Mouse (Mus musculus) erythroblast, embryonic 14.5 days (primary cell): ENCODE results near the gene Spo11. TPM values are rescaled to one million over a fixed set of nuclear protein-coding genes. Genes with fewer than 3 reads are reported as not detected.

ENCODE experiments used
- H3K27me3 ChIP-seq: 2 replicates; pipeline ENCODE4 v1.6.1; 2012; ENCODE audit warnings: inconsistent platforms; ENCODE audit not compliant: control insufficient read depth
- H3K36me3 ChIP-seq: 2 replicates; pipeline ENCODE4 v1.6.1; 2012; ENCODE audit warnings: mild to moderate bottlenecking, inconsistent platforms; ENCODE audit not compliant: control insufficient read depth
- H3K4me1 ChIP-seq: 2 replicates; pipeline ENCODE4 v1.6.1; 2012; ENCODE audit warnings: inconsistent platforms; ENCODE audit not compliant: control insufficient read depth
- H3K4me3 ChIP-seq: replicated peaks from 2 replicates; pipeline ENCODE3; 2012; ENCODE audit warnings: moderate library complexity, mild to moderate bottlenecking, inconsistent platforms
- H3K9me3 ChIP-seq: 2 replicates; pipeline ENCODE4 v1.6.1; 2012; ENCODE audit warnings: low read length, inconsistent platforms, mixed read lengths; ENCODE audit not compliant: control insufficient read depth
- GATA1 ChIP-seq: IDR thresholded peaks from 2 replicates; pipeline ENCODE4 v1.6.1; 2012; ENCODE audit warnings: low read length, inconsistent platforms, mixed read lengths
- TAL1 ChIP-seq: IDR thresholded peaks from 3 replicates; pipeline ENCODE4 v1.6.1; 2012; ENCODE audit warnings: low read length, inconsistent platforms, mixed read lengths
- polyA plus RNA-seq: library from polyadenylated mRNA; stranded (reverse); fragments of >175 nt; gene quantifications from 2 replicates; pipeline ENCODE4 v1.2.3, GENCODE M21; 2012

Gene Spo11
- polyA plus RNA-seq, 1 experiment: 0.02 TPM

GRCm38 (mm10) chr2:173028508-173029031 lies 51.1 kb downstream of the Spo11 start:
- TF ChIP-seq TAL1 (no peak), GATA1 (no peak)
- Histone ChIP-seq H3K9me3 (no peaks in the 10 kb centered on the region), H3K4me1 (peaks cover 100% of the 10 kb centered on the region), H3K27me3 (no peaks in the 10 kb centered on the region; the same call in 1 of the 2 replicates), H3K36me3 (peaks cover 100% of the 10 kb centered on the region), H3K4me3 (peak overlapping the region; percentile 68)

GRCm38 (mm10) chr2:173030591-173031338 lies 53.3 kb downstream of the Spo11 start:
- no peak for TF ChIP-seq TAL1
- no peak for TF ChIP-seq GATA1
- Histone ChIP-seq H3K4me1 (peaks cover 100% of the 10 kb centered on the region), H3K36me3 (peaks cover 100% of the 10 kb centered on the region), H3K4me3 (peak overlapping the region; percentile 68), H3K27me3 (no peaks in the 10 kb centered on the region), H3K9me3 (no peaks in the 10 kb centered on the region)

- TF ChIP-seq GATA1: no peak
- no peak for TF ChIP-seq TAL1
- H3K4me3 ChIP-seq: peak overlapping the region; percentile 68
- H3K27me3 ChIP-seq: no peaks in the 10 kb centered on the region
- no peaks in the 10 kb centered on the region for H3K9me3 ChIP-seq
- H3K36me3 ChIP-seq: peaks cover 97% of the 10 kb centered on the region
- H3K4me1 ChIP-seq: peaks cover 100% of the 10 kb centered on the region
These were observed 56.0 kb downstream of the Spo11 start for GRCm38 (mm10) chr2:173033531-173033930.

GRCm38 (mm10) chr2:173034998-173035397 lies 57.5 kb downstream of the Spo11 start:
- H3K9me3 ChIP-seq: no peaks in the 10 kb centered on the region
- TF ChIP-seq GATA1: peak; percentile 99
- peak; percentile 96 for TF ChIP-seq TAL1
- H3K4me3 ChIP-seq: peak overlapping the region; percentile 68
- peaks cover 97% of the 10 kb centered on the region for H3K36me3 ChIP-seq
- H3K4me1 ChIP-seq: peaks cover 100% of the 10 kb centered on the region
- H3K27me3 ChIP-seq: no peaks in the 10 kb centered on the region

GRCm38 (mm10) chr2:173035653-173036052 lies 58.2 kb downstream of the Spo11 start:
- TF ChIP-seq GATA1 (peak; percentile 16; the same call in 1 of the 2 replicates), TAL1 (no peak)
- H3K4me1 ChIP-seq: peaks cover 100% of the 10 kb centered on the region
- H3K9me3 ChIP-seq: no peaks in the 10 kb centered on the region
- no peaks in the 10 kb centered on the region for H3K27me3 ChIP-seq
- peaks cover 97% of the 10 kb centered on the region for H3K36me3 ChIP-seq
- peak overlapping the region; percentile 68 for H3K4me3 ChIP-seq

GRCm38 (mm10) chr2:173036055-173036454 lies 58.6 kb downstream of the Spo11 start:
- TF ChIP-seq GATA1: no peak
- TF ChIP-seq TAL1: no peak
- Histone ChIP-seq H3K36me3 (peaks cover 97% of the 10 kb centered on the region), H3K9me3 (no peaks in the 10 kb centered on the region), H3K4me3 (peak overlapping the region; percentile 68), H3K4me1 (peaks cover 100% of the 10 kb centered on the region), H3K27me3 (no peaks in the 10 kb centered on the region)

GRCm38 (mm10) chr2:173036611-173037010 lies 59.1 kb downstream of the Spo11 start:
- Histone ChIP-seq H3K36me3 (peaks cover 97% of the 10 kb centered on the region), H3K4me3 (peak overlapping the region; percentile 68), H3K4me1 (peaks cover 100% of the 10 kb centered on the region), H3K27me3 (no peaks in the 10 kb centered on the region), H3K9me3 (no peaks in the 10 kb centered on the region)
- TF ChIP-seq GATA1 (no peak), TAL1 (no peak)

GRCm38 (mm10) chr2:173037347-173037746 lies 59.8 kb downstream of the Spo11 start:
- H3K36me3 ChIP-seq: peaks cover 96% of the 10 kb centered on the region
- peak overlapping the region; percentile 54 for H3K4me3 ChIP-seq
- H3K27me3 ChIP-seq: no peaks in the 10 kb centered on the region
- TF ChIP-seq TAL1 (no peak), GATA1 (no peak)
- H3K9me3 ChIP-seq: no peaks in the 10 kb centered on the region
- peaks cover 100% of the 10 kb centered on the region for H3K4me1 ChIP-seq

GRCm38 (mm10) chr2:173037827-173038607 lies 60.5 kb downstream of the Spo11 start:
- TF ChIP-seq GATA1 (peak; percentile 96), TAL1 (peak; percentile 95)
- Histone ChIP-seq H3K27me3 (no peaks in the 10 kb centered on the region), H3K4me1 (peaks cover 100% of the 10 kb centered on the region), H3K4me3 (peak overlapping the region; percentile 54), H3K36me3 (peaks cover 96% of the 10 kb centered on the region), H3K9me3 (no peaks in the 10 kb centered on the region)
